Mouse (Mus musculus) MEL (cell line): ENCODE data around the gene Arsb.

Source experiments
- EP300 ChIP-seq, 2 experiments: IDR thresholded peaks; 2 replicates each; pipeline ENCODE4 v1.6.1; 2011; ENCODE audit warnings: improper control_type of control experiment in 2 of 2, low read length in 2 of 2, low read depth in 1 of 2, mild to moderate bottlenecking in 1 of 2
- GATA1 ChIP-seq: IDR thresholded peaks from 2 replicates; pipeline ENCODE4 v1.6.1; 2011; ENCODE audit warnings: low read depth, low read length, improper control_type of control experiment
- NRF1 ChIP-seq: IDR thresholded peaks from 2 replicates; pipeline ENCODE4 v1.6.1; 2014; ENCODE audit warnings: low read depth, mild to moderate bottlenecking, inconsistent platforms, low read length, improper control_type of control experiment, moderate library complexity; ENCODE audit not compliant: poor library complexity, insufficient read depth, severe bottlenecking
- RCOR1 ChIP-seq: IDR thresholded peaks from 2 replicates; pipeline ENCODE4 v1.6.1; 2012; ENCODE audit warnings: low read depth, mild to moderate bottlenecking, inconsistent platforms, low read length, improper control_type of control experiment

- TF ChIP-seq NRF1 = no peak
- no peak for TF ChIP-seq GATA1
- TF ChIP-seq EP300 (IDR thresholded peaks at IDR 0.05; ENCODE audit: low read depth in 1 of 2, low read length in 2 of 2) = no peak
- TF ChIP-seq RCOR1 = no peak
Measured at GRCm38 (mm10) chr13:93906552-93907245, 135.3 kb downstream of the Arsb start.
